Mouse (Mus musculus) cerebellum, adult 2 months (tissue): Measurements from ENCODE around the gene Hdac10.

ENCODE experiments used
- CTCF ChIP-seq: fragments of 200-500 bp; IDR thresholded peaks from 2 replicates; pipeline ENCODE4 v1.5.1; 2011; ENCODE audit warnings: low read depth, mild to moderate bottlenecking, control low read depth, low read length, moderate library complexity, borderline replicate concordance; ENCODE audit not compliant: insufficient read depth
- POLR2A ChIP-seq: fragments of 200-500 bp; IDR thresholded peaks from 2 replicates; pipeline ENCODE4 v1.6.1; 2011; ENCODE audit warnings: low read length, control low read depth, borderline replicate concordance; ENCODE audit not compliant: insufficient read depth

DNA sequence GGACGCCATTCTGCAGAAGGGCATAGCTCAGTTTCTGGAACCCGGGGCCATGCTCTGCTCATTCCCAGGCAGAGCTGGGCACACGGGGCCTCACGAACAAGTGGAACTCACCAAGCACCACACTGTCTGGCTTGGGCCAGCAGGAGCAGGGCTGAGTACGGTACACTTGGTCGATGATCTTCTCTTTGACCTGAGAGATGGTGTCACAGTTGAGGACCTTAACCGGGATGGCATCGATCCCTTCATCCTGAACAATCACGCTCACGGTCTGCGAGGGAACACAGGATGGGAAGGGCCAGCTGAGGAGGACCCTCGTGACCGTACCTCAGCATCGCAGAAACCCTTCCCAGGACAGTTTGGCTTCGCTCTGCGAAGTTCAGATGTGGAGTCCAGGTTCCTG is 30.0 kb upstream of the Hdac10 start:
- TF ChIP-seq POLR2A (no peak), CTCF (no peak)
